Mouse (Mus musculus) neural tube, embryonic 11.5 days (tissue): Measurements from ENCODE around the gene Bmp2k. TPM values are rescaled to one million over a fixed set of nuclear protein-coding genes. Genes with fewer than 3 reads are reported as not detected.

ENCODE experiments used
- ATAC-seq: fragments of 200-750 bp; cut with Nextera tagmentation; 2 replicates; pipeline ENCODE4 v1.8.0; 2017; ENCODE audit warnings: moderate number of reproducible peaks, mild to moderate bottlenecking, moderate TSS enrichment, moderate library complexity; ENCODE audit not compliant: insufficient read depth, low FRiP score, low TSS enrichment
- DNase-seq: peaks from one replicate; pipeline ENCODE4 v3.0.0-alpha.2; 2015; ENCODE audit warnings: low spot score
- H3K27ac ChIP-seq: fragments of 300-500 bp; sonication (generic); 2 replicates; pipeline ENCODE4 v1.5.1; 2014; ENCODE audit warnings: low read depth, mild to moderate bottlenecking, low read length
- H3K27me3 ChIP-seq: fragments of 300-500 bp; sonication (generic); 2 replicates; pipeline ENCODE4 v1.6.1; 2014; ENCODE audit warnings: mild to moderate bottlenecking, low read length, mixed read lengths; ENCODE audit not compliant: control insufficient read depth, insufficient read depth
- H3K36me3 ChIP-seq: fragments of 300-500 bp; sonication (generic); 2 replicates; pipeline ENCODE4 v1.6.1; 2014; ENCODE audit warnings: mild to moderate bottlenecking, low read length, moderate library complexity, mixed read lengths; ENCODE audit not compliant: control insufficient read depth, insufficient read depth
- H3K4me1 ChIP-seq: fragments of 300-500 bp; sonication (generic); 2 replicates; pipeline ENCODE4 v1.6.1; 2014; ENCODE audit warnings: low read length, mixed read lengths; ENCODE audit not compliant: control insufficient read depth, insufficient read depth
- H3K4me2 ChIP-seq: fragments of 300-500 bp; sonication (generic); 2 replicates; pipeline ENCODE4 v1.6.1; 2014; ENCODE audit warnings: low read depth, mild to moderate bottlenecking, moderate library complexity
- H3K4me3 ChIP-seq: fragments of 300-500 bp; sonication (generic); 2 replicates; pipeline ENCODE4 v1.5.1; 2014; ENCODE audit warnings: low read depth, low read length
- H3K9ac ChIP-seq: fragments of 300-500 bp; sonication (generic); 2 replicates; pipeline ENCODE4 v1.6.1; 2014; ENCODE audit warnings: mild to moderate bottlenecking, low read length
- H3K9me3 ChIP-seq: fragments of 300-500 bp; sonication (generic); 2 replicates; pipeline ENCODE4 v1.6.1; 2016; ENCODE audit warnings: low read length; ENCODE audit not compliant: control insufficient read depth
- WGBS: fragments of 180-500 bp; shearing (Covaris S2); extraction: QIAGEN DNeasy Blood & Tissue Kit; methylation state at CpG from one replicate; pipeline ENCODE4 v1.1.7; 2014; 5-methylcytosine and 5-hydroxymethylcytosine counted together
- polyA plus RNA-seq: library from polyadenylated mRNA; unstranded; fragments of >200 nt; fragmentation: Nextera tagmentation; extraction: Ambion mirVana; gene quantifications from 2 replicates; pipeline ENCODE4 v1.2.1, GENCODE M21; 2014

Bmp2k gene
- polyA plus RNA-seq, 1 experiment from 2014 or later: 11.2 TPM

GRCm38 (mm10) chr5:96980008-96980634 lies 17.4 kb upstream of the Bmp2k start:
- no peak for DNase-seq
- WGBS: 22% methylated on average over 15 of the region's 15 CpGs
- Histone ChIP-seq H3K4me2 (no peak overlapping the region), H3K36me3 (no peaks in the 10 kb centered on the region), H3K4me1 (no peaks in the 10 kb centered on the region), H3K27me3 (no peaks in the 10 kb centered on the region), H3K4me3 (no peak overlapping the region), H3K9ac (no peak overlapping the region), H3K27ac (no peak overlapping the region), H3K9me3 (no peaks in the 10 kb centered on the region)
- no peak for ATAC-seq

DNA sequence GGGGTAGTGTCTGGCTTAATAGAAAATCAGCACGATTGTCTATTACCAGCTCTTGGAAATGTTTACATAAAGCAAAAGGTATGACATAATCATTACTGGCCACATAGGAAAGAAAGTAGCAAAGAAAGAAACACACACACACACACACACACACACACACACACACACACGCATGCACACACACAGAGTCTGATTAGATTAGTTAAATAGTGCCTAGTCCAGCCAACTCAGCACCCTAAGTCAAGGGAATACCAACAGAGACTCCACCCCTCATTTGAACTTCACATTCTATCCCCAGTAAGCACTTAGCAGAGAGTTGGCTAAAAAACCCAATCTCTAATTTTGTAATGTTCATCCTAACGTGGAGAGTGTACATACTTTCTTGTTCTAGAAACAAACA lies 15.5 kb upstream of the Bmp2k start:
- DNase-seq (no peak), ATAC-seq (no peak)
- Histone ChIP-seq H3K9me3 (no peaks in the 10 kb centered on the region), H3K9ac (no peak overlapping the region), H3K4me3 (no peak overlapping the region), H3K36me3 (no peaks in the 10 kb centered on the region), H3K27me3 (no peaks in the 10 kb centered on the region), H3K27ac (no peak overlapping the region), H3K4me2 (no peak overlapping the region), H3K4me1 (no peaks in the 10 kb centered on the region)
- WGBS: 78% methylated on average over 3 of the region's 3 CpGs

DNA sequence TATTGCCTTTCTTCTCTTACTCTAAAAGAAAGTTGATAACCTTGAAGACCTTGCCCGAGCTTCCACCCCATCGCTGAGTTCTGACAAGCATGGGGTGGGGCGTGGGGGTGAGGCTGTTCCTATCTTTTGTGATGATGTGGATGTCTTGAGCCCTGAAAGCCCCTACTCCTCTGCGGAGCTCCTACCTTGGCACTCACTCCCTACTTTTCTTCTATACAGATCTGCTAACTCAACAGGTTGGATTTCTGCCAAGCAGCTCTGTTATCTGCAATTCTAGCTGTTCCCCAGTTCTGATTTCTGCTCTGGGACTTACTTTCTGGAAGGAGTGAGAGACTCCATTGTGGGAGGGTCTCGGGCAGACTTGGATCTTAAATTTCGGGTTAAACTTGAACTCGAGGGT lies 14.3 kb upstream of the Bmp2k start:
- Histone ChIP-seq H3K36me3 (no peaks in the 10 kb centered on the region), H3K27me3 (no peaks in the 10 kb centered on the region), H3K4me1 (no peaks in the 10 kb centered on the region), H3K4me3 (no peak overlapping the region), H3K9me3 (no peaks in the 10 kb centered on the region), H3K27ac (no peak overlapping the region), H3K9ac (no peak overlapping the region), H3K4me2 (no peak overlapping the region)
- 88% methylated on average over 7 of the region's 7 CpGs for WGBS
- DNase-seq: no peak
- no peak for ATAC-seq

GRCm38 (mm10) chr5:96986850-96987249 lies 10.6 kb upstream of the Bmp2k start:
- DNase-seq: no peak
- Histone ChIP-seq H3K9ac (no peak overlapping the region), H3K27me3 (no peaks in the 10 kb centered on the region), H3K4me3 (no peak overlapping the region), H3K36me3 (no peaks in the 10 kb centered on the region), H3K4me1 (no peaks in the 10 kb centered on the region), H3K27ac (no peak overlapping the region), H3K4me2 (no peak overlapping the region), H3K9me3 (no peaks in the 10 kb centered on the region)
- ATAC-seq: no peak
- WGBS: 91% methylated on average over 3 of the region's 3 CpGs

DNA sequence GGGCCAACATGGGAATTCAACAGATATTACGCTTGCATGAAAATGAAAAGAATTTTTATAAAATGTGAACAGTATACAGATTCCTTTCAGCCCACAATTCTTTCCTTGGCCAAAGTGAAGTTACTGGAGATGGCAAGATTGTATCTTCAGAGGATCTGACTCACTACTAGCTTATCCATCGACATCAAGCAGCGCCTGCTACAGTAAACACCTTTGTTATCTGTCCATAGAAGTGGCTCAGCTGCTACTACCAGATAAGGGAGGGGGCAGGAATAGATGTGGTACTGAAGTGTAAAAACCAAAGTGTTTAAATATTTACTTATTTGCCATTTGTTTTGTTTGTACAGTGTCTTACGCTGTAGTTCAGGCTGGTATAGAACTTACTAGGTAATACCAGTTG lies 8.6 kb upstream of the Bmp2k start:
- 89% methylated on average over 4 of the region's 4 CpGs for WGBS
- no peak for ATAC-seq
- no peaks in the 10 kb centered on the region for H3K4me1 ChIP-seq

DNA sequence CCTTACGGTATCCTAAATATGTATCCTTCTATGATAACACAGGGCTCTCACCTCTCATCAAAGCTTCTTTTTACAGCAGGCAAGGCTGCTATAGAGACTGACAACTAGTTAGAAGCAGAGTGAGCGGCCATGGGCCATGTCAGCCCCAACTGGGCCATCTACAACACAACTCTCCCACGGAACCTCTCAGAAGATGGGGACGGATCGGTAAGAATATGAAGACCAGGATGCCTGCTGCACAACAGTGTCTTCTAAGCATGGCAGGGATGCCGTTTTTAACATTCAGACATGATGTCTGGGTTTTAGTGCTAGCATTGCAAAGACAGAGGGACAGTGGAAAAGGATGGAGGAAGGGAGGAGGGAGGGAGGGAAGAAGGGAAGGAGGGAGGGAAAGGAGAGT lies 6.3 kb upstream of the Bmp2k start:
- DNase-seq (no peak), ATAC-seq (no peak)
- no peak overlapping the region for H3K9ac ChIP-seq
- H3K4me3 ChIP-seq: no peak overlapping the region
- 94% methylated on average over 6 of the region's 6 CpGs for WGBS
- H3K4me2 ChIP-seq: no peak overlapping the region
- no peaks in the 10 kb centered on the region for H3K9me3 ChIP-seq
- no peaks in the 10 kb centered on the region for H3K27me3 ChIP-seq
- H3K36me3 ChIP-seq: no peaks in the 10 kb centered on the region
- H3K4me1 ChIP-seq: no peaks in the 10 kb centered on the region; the same call in 1 of the 2 replicates
- no peak overlapping the region for H3K27ac ChIP-seq

More for the DNA sequence above, 8.6 kb upstream of the Bmp2k start:
- no peak overlapping the region for H3K9ac ChIP-seq
- H3K27ac ChIP-seq: no peak overlapping the region
- H3K9me3 ChIP-seq: no peaks in the 10 kb centered on the region
- no peak for DNase-seq
- H3K4me3 ChIP-seq: no peak overlapping the region
- H3K27me3 ChIP-seq: no peaks in the 10 kb centered on the region
- H3K36me3 ChIP-seq: no peaks in the 10 kb centered on the region
- H3K4me2 ChIP-seq: no peak overlapping the region

DNA sequence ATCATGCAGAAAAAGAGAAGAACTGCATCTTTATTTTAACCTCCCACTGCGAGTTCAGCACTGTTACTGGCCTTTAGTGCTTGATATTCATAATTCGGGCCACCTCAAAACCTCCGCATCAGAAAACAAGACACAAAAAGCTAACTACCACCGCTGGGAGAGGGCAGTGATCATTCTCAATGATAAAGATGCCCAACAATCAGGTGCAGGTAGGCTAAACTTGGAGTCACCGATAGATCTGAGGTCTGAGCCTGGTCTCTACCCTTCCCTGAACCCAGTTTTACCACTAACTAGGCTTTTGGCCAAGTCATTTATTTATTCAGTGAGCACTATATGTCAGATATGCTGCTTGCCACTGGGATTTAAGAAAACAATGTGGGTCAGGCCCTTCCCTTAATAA lies 4.8 kb upstream of the Bmp2k start:
- ATAC-seq: no peak
- no peak for DNase-seq
- H3K4me2 ChIP-seq: no peak overlapping the region
- H3K27ac ChIP-seq: no peak overlapping the region
- H3K4me3 ChIP-seq: no peak overlapping the region
- H3K27me3 ChIP-seq: no peaks in the 10 kb centered on the region
- H3K9me3 ChIP-seq: no peaks in the 10 kb centered on the region
- no peak overlapping the region for H3K9ac ChIP-seq
- H3K4me1 ChIP-seq: peaks cover 7% of the 10 kb centered on the region
- H3K36me3 ChIP-seq: no peaks in the 10 kb centered on the region
- WGBS: 91% methylated on average over 5 of the region's 5 CpGs

DNA sequence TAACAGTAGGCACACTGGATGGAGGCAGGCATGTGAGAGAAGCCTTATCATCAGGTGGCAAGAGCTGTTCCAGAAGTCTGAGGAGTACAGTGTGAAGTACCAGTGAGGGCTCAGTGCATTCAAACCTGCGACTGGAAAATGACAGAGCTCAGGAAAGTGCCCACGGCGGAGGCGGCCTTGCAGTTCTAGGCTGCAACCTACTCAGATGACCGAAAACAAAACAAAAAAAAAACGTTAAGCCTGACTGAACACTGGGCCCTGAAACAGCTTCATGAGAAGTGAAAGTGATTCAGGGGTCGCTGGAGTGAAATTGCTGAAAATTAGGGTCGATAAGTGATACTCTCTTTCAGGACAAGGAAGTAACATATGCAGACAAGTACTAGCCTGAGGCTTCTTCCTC lies 4.4 kb upstream of the Bmp2k start:
- Histone ChIP-seq H3K36me3 (no peaks in the 10 kb centered on the region), H3K27me3 (no peaks in the 10 kb centered on the region), H3K4me3 (no peak overlapping the region), H3K4me1 (peaks cover 7% of the 10 kb centered on the region), H3K4me2 (no peak overlapping the region), H3K9me3 (no peaks in the 10 kb centered on the region), H3K9ac (no peak overlapping the region), H3K27ac (no peak overlapping the region)
- DNase-seq (no peak), ATAC-seq (no peak)
- WGBS: 85% methylated on average over 8 of the region's 8 CpGs

- Histone ChIP-seq H3K4me3 (no peak overlapping the region), H3K36me3 (no peaks in the 10 kb centered on the region), H3K9ac (no peak overlapping the region), H3K4me1 (peaks cover 7% of the 10 kb centered on the region), H3K27ac (no peak overlapping the region), H3K4me2 (no peak overlapping the region), H3K27me3 (no peaks in the 10 kb centered on the region), H3K9me3 (no peaks in the 10 kb centered on the region)
- ATAC-seq (no peak), DNase-seq (no peak)
- WGBS: 64% methylated on average over 5 of the region's 5 CpGs
Measured at GRCm38 (mm10) chr5:96995791-96996190, 1.7 kb upstream of the Bmp2k start.
